Mouse (Mus musculus): ENCODE measurements around the gene Siva1. TPM values are rescaled to one million over a fixed set of nuclear protein-coding genes. Genes with fewer than 3 reads are reported as not detected.

Siva1 gene
- polyA plus RNA-seq, 1 experiment from 2014 or later = 219 TPM

GRCm38 (mm10) chr12:112674132-112675011 is 29.9 kb downstream of the Siva1 start, which contains the start of gene Akt1:
TSS of gene Akt1 (minus strand) at chr12:112674884.
- ATAC-seq (ENCODE audit: insufficient read depth, low FRiP score, low TSS enrichment) (no peak), DNase-seq (ENCODE audit: low spot score) (peak; percentile 64)
- Histone ChIP-seq H3K4me2 (ENCODE audit: low read depth) (peak within 1 kb of the TSS; percentile 96), H3K27me3 (ENCODE audit: control insufficient read depth, insufficient read depth, low read length) (peaks cover 4% of the 10 kb centered on the region; the same call in 1 of the 2 replicates), H3K9me3 (ENCODE audit: control insufficient read depth, low read length) (no peaks in the 10 kb centered on the region), H3K36me3 (ENCODE audit: control insufficient read depth, insufficient read depth, low read length) (peaks cover 15% of the 10 kb centered on the region), H3K9ac (ENCODE audit: low read length) (peak within 1 kb of the TSS; percentile 99), H3K4me1 (ENCODE audit: control insufficient read depth, insufficient read depth, low read length) (peaks cover 33% of the 10 kb centered on the region), H3K27ac (ENCODE audit: low read depth, low read length) (peak within 1 kb of the TSS; percentile 92), H3K4me3 (ENCODE audit: low read depth, low read length) (peak within 1 kb of the TSS; percentile 97)
- under 1% methylated on average over 40 of the region's 70 CpGs for WGBS

- DNase-seq (ENCODE audit: low spot score) (peak; percentile 87), ATAC-seq (ENCODE audit: insufficient read depth, low FRiP score, low TSS enrichment) (peak; percentile 8; the same call in 1 of the 2 replicates)
- H3K27ac ChIP-seq (ENCODE audit: low read depth, low read length) = peak overlapping the region; percentile 47
- peaks cover 7% of the 10 kb centered on the region for H3K36me3 ChIP-seq (ENCODE audit: control insufficient read depth, insufficient read depth, low read length)
- peak overlapping the region; percentile 99 for H3K9ac ChIP-seq (ENCODE audit: low read length)
- WGBS = 16% methylated on average over 18 of the region's 18 CpGs
- peaks cover 34% of the 10 kb centered on the region for H3K4me1 ChIP-seq (ENCODE audit: control insufficient read depth, insufficient read depth, low read length)
- H3K4me2 ChIP-seq (ENCODE audit: low read depth) = peak overlapping the region; percentile 96
- peak overlapping the region; percentile 97 for H3K4me3 ChIP-seq (ENCODE audit: low read depth, low read length)
- H3K27me3 ChIP-seq (ENCODE audit: control insufficient read depth, insufficient read depth, low read length) = peaks cover 15% of the 10 kb centered on the region
- no peaks in the 10 kb centered on the region for H3K9me3 ChIP-seq (ENCODE audit: control insufficient read depth, low read length)
These were observed 31.0 kb downstream of the Siva1 start for GRCm38 (mm10) chr12:112675245-112676035.

DNA sequence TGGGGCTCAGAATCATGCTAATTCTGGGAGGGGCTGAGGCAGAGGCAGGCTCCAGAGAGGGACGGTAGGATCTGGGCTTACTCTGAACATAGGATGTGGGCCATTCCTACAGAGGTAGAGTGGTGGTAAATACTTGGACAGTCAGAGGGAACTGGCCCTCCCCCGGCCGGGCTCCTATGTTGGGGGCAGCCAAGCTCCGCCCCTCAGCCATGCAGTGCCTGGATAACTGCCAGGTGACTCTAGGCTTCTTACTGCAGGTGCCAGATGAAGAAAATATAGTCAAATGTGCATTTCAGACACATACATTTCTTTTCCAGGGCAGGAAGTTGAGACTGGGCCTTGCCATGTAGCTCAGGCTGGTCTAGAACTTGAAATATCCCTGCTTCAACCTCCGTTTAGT is 32.6 kb downstream of the Siva1 start:
- Histone ChIP-seq H3K27me3 (ENCODE audit: control insufficient read depth, insufficient read depth, low read length) (peaks cover 22% of the 10 kb centered on the region), H3K36me3 (ENCODE audit: control insufficient read depth, insufficient read depth, low read length) (no peaks in the 10 kb centered on the region), H3K27ac (ENCODE audit: low read depth, low read length) (no peak overlapping the region), H3K9ac (ENCODE audit: low read length) (no peak overlapping the region), H3K9me3 (ENCODE audit: control insufficient read depth, low read length) (no peaks in the 10 kb centered on the region), H3K4me2 (ENCODE audit: low read depth) (no peak overlapping the region), H3K4me1 (ENCODE audit: control insufficient read depth, insufficient read depth, low read length) (peaks cover 19% of the 10 kb centered on the region), H3K4me3 (ENCODE audit: low read depth, low read length) (no peak overlapping the region)
- 59% methylated on average over 5 of the region's 5 CpGs for WGBS
- ATAC-seq (ENCODE audit: insufficient read depth, low FRiP score, low TSS enrichment) (no peak), DNase-seq (ENCODE audit: low spot score) (no peak)

GRCm38 (mm10) chr12:112677943-112678554 is 33.6 kb downstream of the Siva1 start:
- 20% methylated on average over 19 of the region's 19 CpGs for WGBS
- H3K4me1 ChIP-seq (ENCODE audit: control insufficient read depth, insufficient read depth, low read length) = peaks cover 10% of the 10 kb centered on the region; the same call in 1 of the 2 replicates
- peak overlapping the region; percentile 82 for H3K4me2 ChIP-seq (ENCODE audit: low read depth)
- peak overlapping the region; percentile 71 for H3K9ac ChIP-seq (ENCODE audit: low read length)
- no peaks in the 10 kb centered on the region for H3K36me3 ChIP-seq (ENCODE audit: control insufficient read depth, insufficient read depth, low read length)
- DNase-seq (ENCODE audit: low spot score) (no peak), ATAC-seq (ENCODE audit: insufficient read depth, low FRiP score, low TSS enrichment) (no peak)
- H3K27ac ChIP-seq (ENCODE audit: low read depth, low read length) = peak overlapping the region; percentile 6; the same call in 1 of the 2 replicates
- peak overlapping the region; percentile 59 for H3K4me3 ChIP-seq (ENCODE audit: low read depth, low read length)
- peaks cover 22% of the 10 kb centered on the region for H3K27me3 ChIP-seq (ENCODE audit: control insufficient read depth, insufficient read depth, low read length)
- no peaks in the 10 kb centered on the region for H3K9me3 ChIP-seq (ENCODE audit: control insufficient read depth, low read length)

- H3K27ac ChIP-seq (ENCODE audit: low read depth, low read length) = peak within 1 kb of the TSS; percentile 39; the same call in 1 of the 2 replicates
- H3K36me3 ChIP-seq (ENCODE audit: control insufficient read depth, insufficient read depth, low read length) = no peaks in the 10 kb centered on the region
- DNase-seq (ENCODE audit: low spot score) (peak; percentile 83), ATAC-seq (ENCODE audit: insufficient read depth, low FRiP score, low TSS enrichment) (peak; percentile 57)
- peak within 1 kb of the TSS; percentile 59 for H3K4me3 ChIP-seq (ENCODE audit: low read depth, low read length)
- peaks cover 22% of the 10 kb centered on the region for H3K27me3 ChIP-seq (ENCODE audit: control insufficient read depth, insufficient read depth, low read length)
- peak within 1 kb of the TSS; percentile 71 for H3K9ac ChIP-seq (ENCODE audit: low read length)
- no peaks in the 10 kb centered on the region for H3K9me3 ChIP-seq (ENCODE audit: control insufficient read depth, low read length)
- H3K4me2 ChIP-seq (ENCODE audit: low read depth) = peak within 1 kb of the TSS; percentile 82
- H3K4me1 ChIP-seq (ENCODE audit: control insufficient read depth, insufficient read depth, low read length) = peaks cover 9% of the 10 kb centered on the region; the same call in 1 of the 2 replicates
- 0% methylated on average over 38 of the region's 60 CpGs for WGBS
These were observed 34.1 kb downstream of the Siva1 start, which contains the start of gene Zbtb42 for GRCm38 (mm10) chr12:112678555-112679026. TSS of gene Zbtb42 (plus strand) at chr12:112678828.

GRCm38 (mm10) chr12:112679027-112679996 is 34.8 kb downstream of the Siva1 start:
- H3K27ac ChIP-seq (ENCODE audit: low read depth, low read length) = 0 out of 2 replicates have a peak overlapping the region, but pooled peaks have one; percentile 39

GRCm38 (mm10) chr12:112683351-112683750 is 38.9 kb downstream of the Siva1 start:
- no peak for ATAC-seq (ENCODE audit: insufficient read depth, low FRiP score, low TSS enrichment)
- 0 out of 2 replicates have a peak, but pooled peaks cover 3% of the 10 kb centered on the region for H3K4me1 ChIP-seq (ENCODE audit: control insufficient read depth, insufficient read depth, low read length)
- no peak overlapping the region for H3K27ac ChIP-seq (ENCODE audit: low read depth, low read length)
- 55% methylated on average over 7 of the region's 7 CpGs for WGBS
- peaks cover 22% of the 10 kb centered on the region for H3K27me3 ChIP-seq (ENCODE audit: control insufficient read depth, insufficient read depth, low read length)
- no peak overlapping the region for H3K4me2 ChIP-seq (ENCODE audit: low read depth)
- no peaks in the 10 kb centered on the region for H3K9me3 ChIP-seq (ENCODE audit: control insufficient read depth, low read length)
- no peak overlapping the region for H3K9ac ChIP-seq (ENCODE audit: low read length)
- no peak overlapping the region for H3K4me3 ChIP-seq (ENCODE audit: low read depth, low read length)
- DNase-seq (ENCODE audit: low spot score) = no peak
- no peaks in the 10 kb centered on the region for H3K36me3 ChIP-seq (ENCODE audit: control insufficient read depth, insufficient read depth, low read length)

More at GRCm38 (mm10) chr12:112679027-112679996, 34.8 kb downstream of the Siva1 start:
- ATAC-seq (ENCODE audit: insufficient read depth, low FRiP score, low TSS enrichment) (peak; percentile 22; the same call in 1 of the 2 replicates), DNase-seq (ENCODE audit: low spot score) (peak; percentile 58)
- peaks cover 22% of the 10 kb centered on the region for H3K27me3 ChIP-seq (ENCODE audit: control insufficient read depth, insufficient read depth, low read length)
- 3% methylated on average over 59 of the region's 87 CpGs for WGBS
- peaks cover 9% of the 10 kb centered on the region; the same call in 1 of the 2 replicates for H3K4me1 ChIP-seq (ENCODE audit: control insufficient read depth, insufficient read depth, low read length)
- H3K36me3 ChIP-seq (ENCODE audit: control insufficient read depth, insufficient read depth, low read length) = no peaks in the 10 kb centered on the region
- H3K4me3 ChIP-seq (ENCODE audit: low read depth, low read length) = peak overlapping the region; percentile 59
- H3K4me2 ChIP-seq (ENCODE audit: low read depth) = peak overlapping the region; percentile 82
- peak overlapping the region; percentile 71 for H3K9ac ChIP-seq (ENCODE audit: low read length)
- no peaks in the 10 kb centered on the region for H3K9me3 ChIP-seq (ENCODE audit: control insufficient read depth, low read length)

Measured in neural tube, embryonic 11.5 days (tissue).